Mouse (Mus musculus) kidney, adult 2 months (tissue): Measurements from ENCODE around the gene Vps29. TPM values are rescaled to one million over a fixed set of nuclear protein-coding genes. Genes with fewer than 3 reads are reported as not detected.

ENCODE experiments used
- DNase-seq: peaks from one replicate; pipeline ENCODE4 v3.0.0; 2021
- H3K27ac ChIP-seq: fragments of 200-500 bp; 2 replicates; pipeline ENCODE4 v1.5.1; 2012; ENCODE audit warnings: low read depth, low read length, control low read depth, inconsistent platforms; ENCODE audit not compliant: insufficient read depth
- H3K27me3 ChIP-seq: fragments of 200-500 bp; replicated peaks from 2 replicates; pipeline ENCODE4 v1.6.1; 2012; ENCODE audit warnings: mild to moderate bottlenecking, moderate library complexity, low read length, inconsistent platforms; ENCODE audit not compliant: control insufficient read depth, insufficient read depth
- H3K36me3 ChIP-seq: fragments of 200-500 bp; 2 replicates; pipeline ENCODE4 v1.6.1; 2012; ENCODE audit warnings: mild to moderate bottlenecking, moderate library complexity, low read length, inconsistent platforms; ENCODE audit not compliant: control insufficient read depth, insufficient read depth
- H3K4me1 ChIP-seq: fragments of 200-500 bp; 2 replicates; pipeline ENCODE4 v1.6.1; 2011; ENCODE audit warnings: low read length; ENCODE audit not compliant: control insufficient read depth, insufficient read depth
- H3K4me3 ChIP-seq: fragments of 200-500 bp; 2 replicates; pipeline ENCODE4 v1.5.1; 2011; ENCODE audit warnings: mild to moderate bottlenecking, low read depth, low read length, control low read depth; ENCODE audit not compliant: insufficient read depth
- CTCF ChIP-seq: fragments of 200-500 bp; conservative IDR thresholded peaks from 2 replicates; pipeline ENCODE4 v1.5.1; 2011; ENCODE audit warnings: low read depth, mild to moderate bottlenecking, control low read depth, low read length, moderate library complexity, mixed read lengths; ENCODE audit not compliant: insufficient read depth, insufficient read length
- POLR2A ChIP-seq: fragments of 200-500 bp; IDR thresholded peaks from one replicate; pipeline ENCODE4 v1.6.1; 2011; ENCODE audit warnings: low read depth, low read length, control low read depth
- WGBS: fragments of 180-500 bp; shearing (Covaris S2); methylation state at CpG from one replicate; pipeline ENCODE4 v1.1.7; 2018; 5-methylcytosine and 5-hydroxymethylcytosine counted together
- polyA plus RNA-seq: library from polyadenylated mRNA; depleted of rRNA; stranded (reverse); fragments of >200 nt; gene quantifications from 2 replicates; pipeline ENCODE4 v1.2.3, GENCODE M21; 2012

Vps29 gene
- polyA plus RNA-seq, 1 experiment = 133 TPM

DNA sequence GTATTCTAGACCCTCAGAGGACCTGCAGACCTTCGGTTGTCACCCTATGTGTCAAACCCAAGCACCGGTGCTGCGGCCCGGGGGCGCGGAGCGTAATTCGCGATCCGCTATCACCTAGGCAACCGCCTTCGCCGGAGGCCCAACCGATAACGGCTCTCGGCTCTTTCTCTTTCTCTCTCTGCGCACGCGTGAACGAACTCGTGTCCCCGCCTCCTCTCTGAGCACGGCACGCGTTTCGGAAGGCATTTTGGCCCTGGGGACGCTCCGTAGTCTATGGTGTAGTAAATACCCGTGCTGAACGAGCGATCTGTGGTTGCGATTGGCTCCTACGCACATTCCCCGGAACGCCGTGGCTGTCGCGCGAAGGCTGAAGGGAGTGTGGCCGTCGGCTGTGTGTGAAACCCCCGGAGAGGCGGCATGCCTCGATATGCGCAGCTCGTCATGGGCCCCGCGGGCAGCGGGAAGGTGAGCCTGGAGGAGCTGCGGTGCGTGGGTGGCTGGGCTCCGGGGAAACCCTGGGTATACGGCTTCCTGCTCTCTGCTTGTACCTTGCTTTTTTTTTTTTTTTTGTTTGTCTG is 18.1 kb downstream of the Vps29 start, which contains the start of gene Fam216a:
TSS of gene Fam216a (minus strand) at position 173 of the 578 bp plus-strand sequence.
- DNase-seq = peak; percentile 100
- H3K4me1 ChIP-seq = no peaks in the 10 kb centered on the region
- H3K27ac ChIP-seq = peak within 1 kb of the TSS; percentile 67
- no peaks in the 10 kb centered on the region for H3K36me3 ChIP-seq
- TF ChIP-seq CTCF (no peak), POLR2A (no peak)
- WGBS = under 1% methylated on average over 53 of the region's 53 CpGs
- H3K27me3 ChIP-seq = no peaks in the 10 kb centered on the region
- H3K4me3 ChIP-seq = peak within 1 kb of the TSS; percentile 85

DNA sequence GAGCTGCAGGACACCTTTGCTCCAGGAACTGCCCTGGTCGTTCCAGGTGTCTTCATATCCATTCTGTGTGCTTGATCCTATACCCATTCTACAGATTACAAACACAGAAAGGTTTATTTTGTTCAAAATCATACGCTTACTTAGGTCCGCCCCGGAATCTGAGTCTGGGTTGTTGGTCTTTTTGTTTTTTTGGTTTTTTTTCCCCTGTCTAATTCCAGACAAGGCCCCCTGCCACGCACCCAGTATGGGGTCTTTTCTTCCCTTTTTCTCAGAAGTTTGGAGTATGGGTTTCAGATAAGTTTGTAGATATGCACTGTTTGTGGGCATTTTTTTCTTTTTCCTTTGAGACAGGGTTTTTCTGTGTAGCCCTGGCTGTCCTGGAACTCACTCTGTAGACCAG is 18.7 kb downstream of the Vps29 start:
- DNase-seq = no peak

DNA sequence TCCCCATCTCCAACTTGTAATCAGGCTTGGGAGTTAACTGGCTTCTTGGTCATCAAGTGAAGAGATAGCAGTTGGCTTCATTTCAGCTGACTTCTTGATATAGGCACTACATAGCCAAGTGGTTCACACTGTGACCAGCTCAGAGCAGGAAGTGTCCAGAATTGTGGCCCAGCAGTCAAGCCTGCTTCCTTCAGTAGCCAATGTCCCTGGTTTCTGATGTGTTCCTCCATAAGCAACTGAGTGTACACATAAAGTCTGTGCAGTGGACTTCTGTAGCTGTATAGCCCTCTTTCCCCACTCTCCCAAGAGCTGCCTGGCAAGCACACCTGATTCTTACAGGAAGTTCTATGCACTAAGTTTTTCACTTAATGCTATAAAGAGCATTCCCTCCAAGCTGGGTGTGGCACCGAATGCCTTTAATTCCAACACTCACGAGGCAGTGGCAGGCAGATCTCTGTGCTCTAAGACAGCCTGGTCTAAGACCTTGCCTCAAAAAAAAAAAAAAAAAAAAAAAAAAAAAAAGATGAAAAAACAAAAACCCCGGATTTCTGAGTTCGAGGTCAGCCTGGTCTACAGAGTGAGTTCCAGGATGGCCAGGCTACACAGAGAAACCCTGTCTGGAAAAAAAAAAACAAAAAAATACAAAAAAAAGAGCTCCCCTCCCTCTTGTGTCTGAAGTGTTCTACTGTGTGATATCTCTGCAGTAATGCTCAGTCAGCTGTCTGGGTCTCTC is 23.1 kb downstream of the Vps29 start:
- TF ChIP-seq CTCF = no peak
- no peak for TF ChIP-seq POLR2A
- Histone ChIP-seq H3K36me3 (peaks cover 2% of the 10 kb centered on the region), H3K27ac (no peak overlapping the region), H3K27me3 (no peaks in the 10 kb centered on the region), H3K4me1 (no peaks in the 10 kb centered on the region), H3K4me3 (no peak overlapping the region)
- WGBS = 88% methylated on average over 4 of the region's 4 CpGs
- DNase-seq = no peak

More for the DNA sequence above, 18.7 kb downstream of the Vps29 start:
- Histone ChIP-seq H3K36me3 (no peaks in the 10 kb centered on the region), H3K4me1 (no peaks in the 10 kb centered on the region), H3K27me3 (no peaks in the 10 kb centered on the region), H3K4me3 (peak overlapping the region; percentile 79), H3K27ac (peak overlapping the region; percentile 67; the same call in 1 of the 2 replicates)
- 12% methylated on average over 5 of the region's 5 CpGs for WGBS
- TF ChIP-seq POLR2A (no peak), CTCF (no peak)

DNA sequence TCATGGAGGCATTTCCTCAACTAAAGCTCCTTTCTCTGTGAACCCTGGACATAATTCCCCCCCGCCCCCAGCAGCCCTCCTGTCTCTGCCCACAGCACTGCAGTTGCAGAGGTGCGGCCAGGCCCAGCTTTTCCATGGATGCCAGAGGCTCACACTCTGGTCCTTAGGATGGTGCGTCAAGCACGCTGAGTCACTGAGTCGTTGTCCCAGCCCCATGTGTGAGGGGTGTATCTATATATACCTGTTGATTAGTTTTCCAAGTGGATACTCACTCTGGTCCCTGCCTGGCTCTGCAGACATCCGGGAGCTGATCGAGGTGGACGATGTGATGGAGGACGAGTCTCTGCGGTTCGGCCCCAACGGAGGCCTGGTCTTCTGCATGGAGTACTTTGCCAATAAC is 24.0 kb downstream of the Vps29 start:
- WGBS = 94% methylated on average over 12 of the region's 12 CpGs

GRCm38 (mm10) chr5:122379374-122380155 is 25.4 kb downstream of the Vps29 start:
- Histone ChIP-seq H3K36me3 (peaks cover 2% of the 10 kb centered on the region), H3K27ac (no peak overlapping the region), H3K4me3 (no peak overlapping the region), H3K27me3 (no peaks in the 10 kb centered on the region), H3K4me1 (no peaks in the 10 kb centered on the region)
- no peak for TF ChIP-seq POLR2A
- TF ChIP-seq CTCF = peak; percentile 94
- DNase-seq = peak; percentile 78
- WGBS = 42% methylated on average over 11 of the region's 11 CpGs

More for the DNA sequence above, 24.0 kb downstream of the Vps29 start:
- Histone ChIP-seq H3K27me3 (no peaks in the 10 kb centered on the region), H3K4me1 (no peaks in the 10 kb centered on the region), H3K4me3 (no peak overlapping the region), H3K36me3 (peaks cover 2% of the 10 kb centered on the region), H3K27ac (no peak overlapping the region)
- no peak for TF ChIP-seq CTCF
- DNase-seq = no peak

GRCm38 (mm10) chr5:122390006-122390405 is 35.8 kb downstream of the Vps29 start:
- DNase-seq = no peak
- peaks cover 8% of the 10 kb centered on the region for H3K4me1 ChIP-seq
- no peaks in the 10 kb centered on the region for H3K27me3 ChIP-seq
- H3K4me3 ChIP-seq = no peak overlapping the region
- no peak overlapping the region for H3K27ac ChIP-seq
- WGBS = 92% methylated on average over 5 of the region's 5 CpGs
- no peak for TF ChIP-seq POLR2A
- H3K36me3 ChIP-seq = no peaks in the 10 kb centered on the region

DNA sequence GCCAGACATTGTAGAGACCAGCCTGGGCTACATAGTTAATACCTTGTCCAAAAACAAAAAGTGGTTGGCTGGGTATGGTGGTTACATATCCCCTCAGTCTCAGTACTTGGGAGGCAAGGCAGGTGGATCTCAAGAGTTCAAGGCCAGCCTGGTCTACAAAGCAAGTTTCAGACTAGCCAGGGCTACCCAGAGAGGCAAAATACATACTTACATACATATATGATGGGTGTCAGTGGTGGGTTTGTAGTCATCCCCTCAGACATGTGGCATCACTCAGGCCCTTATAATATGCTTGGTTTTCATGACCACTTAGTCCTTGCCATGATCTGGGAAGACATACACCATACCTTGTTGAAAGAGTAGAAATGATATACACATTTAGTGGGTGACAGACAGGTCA is 36.5 kb downstream of the Vps29 start:
- Histone ChIP-seq H3K27ac (no peak overlapping the region), H3K4me1 (peaks cover 8% of the 10 kb centered on the region), H3K27me3 (no peaks in the 10 kb centered on the region), H3K36me3 (no peaks in the 10 kb centered on the region), H3K4me3 (no peak overlapping the region)
- DNase-seq = no peak
- TF ChIP-seq CTCF = no peak
